Mouse (Mus musculus): ENCODE results near the gene Mrfap1. TPM values are rescaled to one million over a fixed set of nuclear protein-coding genes. Genes with fewer than 3 reads are reported as not detected.

Mrfap1 gene
- polyA plus RNA-seq (2014; fragmentation: Illumina TruSeq; extraction: RNeasy Lipid Tissue Mini Kit (QIAGEN cat#74804); ENCODE audit: low replicate concordance) = 340 TPM

DNA sequence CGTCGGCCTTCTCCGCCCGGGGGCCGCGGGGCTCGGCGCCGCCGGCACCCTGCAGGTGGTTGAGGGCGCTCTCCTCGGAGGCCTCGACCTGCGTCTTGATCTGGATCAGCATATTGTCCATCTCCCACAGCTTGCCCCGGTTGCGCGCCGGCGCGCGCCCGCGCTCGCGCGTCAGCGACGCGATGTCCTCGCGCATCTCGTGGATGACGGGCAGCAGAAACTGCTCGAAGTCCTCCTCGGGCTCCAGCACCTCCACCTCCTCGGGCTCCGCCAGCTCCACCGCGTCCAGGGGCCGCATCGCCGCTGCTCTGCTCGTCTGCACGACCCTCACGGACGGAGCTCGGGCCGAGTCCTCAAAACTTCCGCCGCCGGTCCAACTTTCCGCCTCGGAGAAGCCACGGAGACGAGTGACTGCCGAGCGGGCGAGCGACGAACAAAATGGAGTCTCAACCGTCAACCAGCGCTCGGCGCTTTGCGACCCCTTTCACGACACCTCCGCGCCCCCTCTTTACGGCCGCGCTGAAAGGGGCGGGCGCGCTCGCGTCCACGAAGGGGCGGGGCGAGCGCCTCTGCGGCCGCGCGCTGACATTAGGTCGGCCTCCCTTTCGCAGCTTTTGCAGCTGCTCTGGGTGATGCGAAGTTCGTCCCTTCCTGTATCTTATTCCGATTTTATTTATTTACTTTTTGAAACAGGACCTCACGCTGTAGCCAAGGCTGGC, at the start of gene Mrfap1:
Gene Mrfap1, minus strand, starts transcription at position 477 of the 719 bp plus-strand sequence.

DNA sequence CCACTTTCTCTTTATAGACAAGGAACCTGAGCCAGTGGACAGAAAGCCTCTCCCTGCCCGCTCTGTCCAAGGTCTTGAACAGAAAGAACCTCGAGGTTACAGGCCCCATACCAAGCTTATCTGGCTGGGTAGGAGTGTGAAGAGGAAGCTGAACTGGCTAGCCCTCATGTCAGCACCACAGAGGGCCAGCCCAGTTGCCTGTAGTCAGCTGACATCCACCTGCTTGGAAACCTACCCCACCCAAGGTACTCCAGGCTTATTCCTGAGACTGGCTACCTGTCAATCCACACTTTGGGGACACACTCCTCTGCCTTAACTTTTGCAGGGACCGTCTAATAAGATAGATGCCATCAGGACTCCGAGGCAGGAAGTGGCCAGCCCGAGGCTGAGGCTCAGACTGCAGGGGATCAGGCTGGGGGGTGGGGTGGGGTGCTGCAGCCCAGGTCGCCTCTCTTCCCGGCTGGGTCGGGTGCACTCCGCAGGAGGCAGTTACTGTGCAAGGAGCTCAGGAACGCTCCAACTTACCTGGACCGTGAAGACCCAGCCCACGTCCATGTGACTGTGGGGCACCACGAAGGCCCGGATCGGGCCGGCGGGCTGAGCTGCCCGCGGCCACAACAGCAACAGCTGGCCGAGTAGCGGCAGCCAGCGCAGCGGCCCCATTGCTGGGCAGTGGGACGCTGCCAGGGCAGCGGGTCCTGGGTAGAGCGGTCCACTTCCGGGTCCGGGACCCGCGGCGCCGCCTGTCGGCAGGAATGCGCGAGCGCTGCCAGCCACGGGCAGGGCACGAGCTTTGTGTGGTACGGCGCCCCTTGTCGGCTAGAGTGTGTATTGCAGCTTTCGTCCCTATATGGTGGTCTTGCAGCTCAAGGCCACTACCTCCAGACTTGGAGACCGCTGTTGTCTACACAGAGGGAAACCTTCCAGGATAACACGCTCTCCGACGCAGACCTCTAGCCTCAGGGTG, 33.6 kb upstream of the Mrfap1 start, which contains the start of gene Man2b2:
Gene Man2b2, minus strand, starts transcription at position 741 of the 967 bp plus-strand sequence.

DNA sequence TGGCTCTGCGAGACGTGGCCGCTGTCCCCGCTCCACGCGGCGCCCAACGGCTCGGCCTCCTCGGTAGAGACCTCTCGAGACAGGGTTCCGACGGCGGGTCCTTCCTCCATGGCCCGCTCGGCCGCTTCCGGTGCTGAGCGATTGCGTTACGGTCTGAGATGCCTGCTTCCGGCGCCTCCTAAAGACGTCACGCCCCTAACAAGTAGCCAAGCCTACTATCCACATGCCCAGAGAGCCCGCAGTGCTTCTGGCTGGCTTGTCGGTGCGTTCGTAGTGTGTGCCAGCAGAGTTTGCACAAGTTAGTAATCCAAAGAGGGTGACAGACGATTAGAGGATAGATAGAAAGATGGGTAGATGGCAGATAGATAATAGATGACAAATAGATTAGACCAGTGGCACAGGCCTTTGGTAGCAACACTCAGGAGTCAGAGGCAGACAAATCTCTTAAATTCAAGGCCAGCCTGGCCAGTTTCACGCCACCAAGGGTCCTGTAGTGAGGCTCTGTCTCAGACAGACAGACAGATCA, 48.0 kb downstream of the Mrfap1 start, which contains the start of gene Bloc1s4:
Gene Bloc1s4, minus strand, starts transcription at position 115 of the 526 bp plus-strand sequence.

Other genes with a start within 250 kb of the Mrfap1 start
- 24.1 TPM for gene Tbc1d14, start 203.5 kb downstream of the Mrfap1 start, polyA plus RNA-seq (2014; fragmentation: Illumina TruSeq; extraction: RNeasy Lipid Tissue Mini Kit (QIAGEN cat#74804); ENCODE audit: low replicate concordance)
- gene D5Ertd579e, start 100.7 kb downstream of the Mrfap1 start, polyA plus RNA-seq (2014; fragmentation: Illumina TruSeq; extraction: RNeasy Lipid Tissue Mini Kit (QIAGEN cat#74804); ENCODE audit: low replicate concordance) = 122 TPM
- 11.9 TPM for gene Bloc1s4, start 48.1 kb downstream of the Mrfap1 start, polyA plus RNA-seq (2014; fragmentation: Illumina TruSeq; extraction: RNeasy Lipid Tissue Mini Kit (QIAGEN cat#74804); ENCODE audit: low replicate concordance)
- gene Man2b2, start 33.9 kb upstream of the Mrfap1 start, polyA plus RNA-seq (2014; fragmentation: Illumina TruSeq; extraction: RNeasy Lipid Tissue Mini Kit (QIAGEN cat#74804); ENCODE audit: low replicate concordance) = not detected
- 0.71 TPM for gene Ppp2r2c, start 71.7 kb upstream of the Mrfap1 start, polyA plus RNA-seq (2014; fragmentation: Illumina TruSeq; extraction: RNeasy Lipid Tissue Mini Kit (QIAGEN cat#74804); ENCODE audit: low replicate concordance)
- gene Wfs1, start 192.4 kb upstream of the Mrfap1 start, polyA plus RNA-seq (2014; fragmentation: Illumina TruSeq; extraction: RNeasy Lipid Tissue Mini Kit (QIAGEN cat#74804); ENCODE audit: low replicate concordance) = 2.5 TPM